Mouse (Mus musculus) retina, embryonic 14.5 days (tissue): ENCODE measurements around the gene Sit1.

ENCODE experiments used
- DNase-seq: peaks from one replicate; pipeline ENCODE4 v3.0.0-alpha.2; 2015; ENCODE audit warnings: low spot score

Sit1 gene

DNA sequence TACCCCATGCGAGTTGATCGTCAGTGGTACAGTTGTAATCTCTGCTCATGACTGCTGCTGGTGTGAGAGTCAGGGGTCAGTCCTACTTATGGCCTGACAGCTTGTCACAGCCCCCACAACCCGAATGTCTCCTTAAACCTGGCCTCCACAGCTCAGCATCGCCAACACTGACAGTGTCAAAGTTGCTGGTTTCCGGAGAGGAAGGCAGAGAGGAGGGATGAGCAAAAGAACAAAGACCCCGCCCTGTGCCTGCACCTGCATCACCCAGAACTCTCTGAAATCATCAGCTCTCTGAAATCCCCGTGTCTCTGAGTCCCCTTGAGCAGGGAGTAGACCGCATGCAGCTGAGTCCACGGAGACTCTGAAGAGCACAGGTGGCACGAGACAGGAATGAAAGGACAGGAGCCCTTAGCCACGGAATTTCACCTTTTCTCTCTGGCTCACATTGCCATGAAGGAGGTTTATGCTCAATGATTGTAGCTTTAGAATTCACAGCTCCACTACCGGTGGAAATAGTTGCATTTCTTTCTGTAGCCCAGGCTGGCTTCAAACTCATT lies at the start of gene Sit1:
Gene Sit1, minus strand, starts transcription at position 200 of the 557 bp plus-strand sequence.
- DNase-seq = no peak

- no peak for DNase-seq
Observed at GRCm38 (mm10) chr4:43533270-43533669, 49.7 kb upstream of the Sit1 start.

GRCm38 (mm10) chr4:43530581-43530980 lies 47.0 kb upstream of the Sit1 start:
- peak; percentile 79 for DNase-seq

GRCm38 (mm10) chr4:43530081-43530501 lies 46.6 kb upstream of the Sit1 start:
- peak; percentile 31 for DNase-seq

DNA sequence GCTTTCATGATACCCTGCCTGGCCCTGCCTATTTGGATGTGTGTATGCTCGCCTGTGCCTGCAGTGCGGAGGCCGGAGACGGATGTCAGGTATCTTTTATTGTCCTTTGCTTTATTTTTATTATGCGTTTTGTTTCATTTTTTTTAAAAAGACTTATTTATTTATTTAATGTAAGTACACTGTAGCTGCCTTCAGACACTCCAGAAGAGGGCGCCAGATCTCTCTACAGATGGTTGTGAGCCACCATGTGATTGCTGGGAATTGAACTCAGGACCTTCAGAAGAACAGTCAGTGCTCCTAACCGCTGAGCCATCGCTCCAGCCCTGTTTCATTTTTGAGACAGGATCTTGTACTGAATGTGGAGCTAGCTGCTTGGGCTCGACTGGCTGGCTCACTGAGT lies 45.0 kb upstream of the Sit1 start:
- no peak for DNase-seq

- DNase-seq = no peak
Observed at GRCm38 (mm10) chr4:43527880-43528279, 44.3 kb upstream of the Sit1 start.

DNA sequence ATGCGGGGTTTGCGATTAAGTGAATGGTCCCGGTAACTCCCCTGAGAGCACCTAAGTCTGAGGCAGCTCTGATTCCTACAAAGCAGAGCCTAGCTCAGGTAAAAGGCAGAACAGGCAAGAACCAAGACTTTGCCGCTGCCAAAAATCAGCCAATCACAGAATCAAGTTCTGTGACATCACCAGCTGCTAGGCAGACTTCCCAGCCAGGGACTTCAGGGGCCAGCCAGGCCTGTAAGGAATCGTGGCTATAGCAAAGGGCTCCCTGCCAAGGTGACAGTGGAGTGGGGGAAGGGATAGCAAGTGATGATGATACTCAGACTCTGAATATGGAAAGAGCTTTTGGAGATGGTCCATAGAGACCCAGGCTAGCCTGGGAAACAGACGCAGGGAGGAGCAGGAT lies 36.4 kb upstream of the Sit1 start:
- DNase-seq = peak; percentile 91

GRCm38 (mm10) chr4:43519551-43519950 lies 36.0 kb upstream of the Sit1 start:
- DNase-seq = no peak

DNA sequence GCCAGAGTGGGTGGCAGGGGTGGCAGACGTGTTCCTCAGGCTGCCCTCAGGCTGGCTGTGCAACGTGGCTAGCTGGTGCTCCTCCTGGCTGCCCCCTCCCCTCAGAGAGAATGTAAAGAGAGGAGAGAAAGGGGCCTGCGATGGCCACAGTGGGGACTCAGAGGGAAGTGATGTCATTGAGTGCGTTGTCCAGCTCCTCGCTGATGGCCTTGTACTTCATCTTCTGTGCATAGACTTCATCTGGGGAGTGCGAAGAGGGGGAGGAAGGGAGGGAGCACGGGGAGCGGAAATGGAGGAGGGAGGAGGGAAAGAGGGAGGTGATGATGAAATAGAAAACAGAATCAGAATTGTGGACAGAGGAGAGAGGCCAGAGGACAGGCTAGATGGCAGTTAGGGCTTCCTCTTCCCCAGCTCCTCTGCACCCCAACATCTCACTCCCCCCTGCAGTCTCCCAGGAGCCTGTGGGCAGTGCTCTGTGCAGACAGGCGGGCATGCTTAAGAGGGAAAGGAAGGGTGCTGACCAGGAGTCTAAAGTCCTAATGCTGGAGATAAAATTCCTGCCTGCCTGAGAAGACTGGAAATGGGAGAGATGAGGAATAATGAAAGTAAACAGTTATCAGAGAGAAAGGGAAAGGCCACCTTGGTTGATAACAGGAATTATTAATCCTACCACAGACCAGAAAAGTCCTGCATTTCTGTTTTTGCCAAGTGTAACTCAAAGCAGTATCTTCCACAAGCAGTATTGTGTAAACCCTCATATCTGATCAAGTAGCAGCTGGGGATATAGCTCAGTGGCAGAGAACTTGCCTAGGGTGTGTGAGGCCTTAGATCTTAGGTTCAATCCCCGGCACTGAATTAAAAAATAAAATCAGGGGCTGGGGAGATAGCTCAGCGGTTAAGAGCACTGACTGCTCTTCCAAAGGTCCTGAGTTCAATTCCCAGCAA lies 32.5 kb upstream of the Sit1 start:
- DNase-seq = no peak

DNA sequence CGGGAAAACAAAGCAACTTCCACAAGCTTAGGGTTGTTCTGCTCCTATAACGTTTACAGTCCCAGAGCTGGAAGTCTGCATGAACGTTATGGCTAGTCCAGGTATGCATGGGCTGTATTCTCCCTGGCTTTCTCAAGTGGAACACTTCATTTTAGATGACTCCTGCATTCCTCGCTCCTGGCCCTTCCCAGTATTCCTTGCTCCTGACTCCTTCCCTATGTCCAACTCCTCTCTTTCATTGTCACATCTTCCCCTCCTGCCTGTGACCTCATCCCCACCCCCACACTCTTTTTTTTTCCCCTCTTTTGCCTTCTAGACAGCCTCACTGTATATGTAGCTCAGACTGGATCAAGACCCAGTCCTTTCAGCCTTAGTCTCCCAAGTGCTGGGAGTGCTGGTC lies 30.3 kb upstream of the Sit1 start:
- DNase-seq = no peak

GRCm38 (mm10) chr4:43513300-43513699 lies 29.8 kb upstream of the Sit1 start:
- no peak for DNase-seq

DNA sequence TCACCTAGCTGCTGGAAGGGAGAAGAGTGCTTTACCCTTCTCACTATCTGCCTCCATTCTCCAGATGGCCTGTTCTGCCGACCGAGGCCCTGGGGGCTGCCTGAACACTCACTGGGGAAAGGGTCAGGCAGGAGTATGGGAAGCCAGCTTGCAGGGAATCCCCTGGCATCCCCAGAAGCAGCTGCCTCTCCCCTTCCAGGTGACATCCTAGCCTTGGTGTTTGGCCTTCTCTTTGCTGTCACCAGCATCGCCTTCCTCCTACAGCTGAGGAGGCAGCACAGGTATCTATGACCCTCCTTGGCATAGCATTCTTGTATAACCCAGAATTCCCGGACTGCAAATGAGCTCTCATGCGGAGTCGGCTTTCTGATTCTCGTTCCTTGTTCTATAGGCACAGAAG lies 29.1 kb upstream of the Sit1 start:
- no peak for DNase-seq

DNA sequence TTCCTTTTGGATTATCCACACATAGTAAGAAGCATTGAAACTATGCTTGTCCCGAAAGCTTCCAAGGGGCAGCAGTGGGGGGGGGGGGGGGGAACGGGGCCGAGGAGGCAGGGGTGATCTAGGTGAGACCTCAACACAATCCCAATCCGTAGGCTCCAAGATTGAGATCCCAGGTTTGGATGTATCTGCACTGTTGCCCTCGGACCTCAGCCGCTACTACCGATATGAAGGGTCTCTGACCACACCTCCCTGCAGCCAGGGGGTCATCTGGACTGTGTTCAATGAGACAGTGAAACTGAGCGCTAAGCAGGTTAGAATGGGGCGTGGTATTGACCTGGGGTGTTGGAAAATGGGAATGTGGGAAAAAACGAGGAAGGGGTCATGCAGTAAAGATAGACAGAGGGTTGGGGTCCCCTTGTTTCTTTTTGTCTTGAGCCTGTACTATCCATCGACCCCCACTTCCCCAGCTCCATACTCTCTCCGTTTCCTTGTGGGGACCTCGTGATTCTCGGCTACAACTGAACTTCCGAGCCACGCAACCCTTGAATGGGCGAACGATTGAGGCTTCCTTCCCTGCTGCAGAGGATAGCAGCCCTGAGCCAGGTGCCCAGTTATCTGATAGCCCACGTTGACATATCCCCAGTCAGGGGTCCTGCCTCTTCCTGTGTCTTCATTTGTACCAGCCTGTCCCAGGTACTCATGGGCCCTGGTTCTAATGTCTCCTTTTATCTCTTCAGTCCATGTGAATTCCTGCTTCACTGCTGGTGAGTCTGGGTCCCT lies 28.3 kb upstream of the Sit1 start:
- no peak for DNase-seq

GRCm38 (mm10) chr4:43509109-43509508 lies 25.6 kb upstream of the Sit1 start:
- DNase-seq = no peak

DNA sequence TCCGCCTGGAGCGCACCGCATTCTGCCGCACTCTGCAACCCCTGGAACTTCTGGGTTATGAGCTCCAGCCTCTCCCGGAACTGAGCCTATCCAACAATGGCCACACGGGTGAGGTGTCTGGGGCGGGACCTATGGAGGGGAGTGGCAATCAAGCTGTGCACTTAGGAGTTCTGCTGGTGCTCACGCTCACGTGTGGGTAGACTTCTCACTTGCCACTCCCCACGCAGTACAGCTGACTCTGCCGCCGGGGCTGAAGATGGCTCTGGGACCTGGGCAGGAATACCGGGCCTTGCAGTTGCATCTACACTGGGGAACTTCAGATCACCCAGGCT lies 25.1 kb upstream of the Sit1 start:
- peak; percentile 65 for DNase-seq

- no peak for DNase-seq
Observed at GRCm38 (mm10) chr4:43507938-43508665, 24.6 kb upstream of the Sit1 start.

DNA sequence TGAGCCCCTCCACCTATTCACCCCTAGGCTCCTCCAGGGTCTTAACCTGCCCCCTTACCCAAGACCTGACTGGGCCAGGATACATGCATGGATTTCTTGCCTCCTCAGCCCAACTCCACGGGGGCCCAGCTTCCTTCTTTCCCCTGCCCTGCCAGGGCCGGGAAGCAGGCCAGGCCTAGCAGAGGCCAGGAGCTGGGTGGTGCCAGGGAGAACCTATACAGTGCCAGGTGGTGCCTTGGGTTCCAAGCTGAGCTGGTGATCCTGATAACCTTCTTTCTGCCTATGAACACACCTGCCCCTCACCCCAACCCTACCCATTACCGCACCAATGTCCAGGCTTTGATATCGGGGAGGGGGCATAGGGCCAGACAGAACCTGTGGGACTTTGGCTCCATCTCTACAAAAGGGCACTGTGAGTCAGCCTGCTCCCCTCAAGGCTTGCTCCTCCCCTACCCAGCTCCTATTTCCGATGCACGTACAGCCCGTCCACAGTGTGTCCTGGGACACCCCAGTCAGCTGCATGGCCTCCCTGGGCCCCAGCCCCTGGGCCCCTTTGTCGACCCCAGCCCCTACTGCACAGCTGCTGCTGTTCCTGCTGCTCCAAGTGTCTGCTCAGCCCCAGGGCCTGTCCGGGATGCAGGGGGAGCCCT lies 23.1 kb upstream of the Sit1 start, which contains the start of gene Car9:
Gene Car9, plus strand, starts transcription at position 431 of the 650 bp plus-strand sequence.
- no peak for DNase-seq

- no peak for DNase-seq
Observed at GRCm38 (mm10) chr4:43506074-43506473, 22.5 kb upstream of the Sit1 start.

DNA sequence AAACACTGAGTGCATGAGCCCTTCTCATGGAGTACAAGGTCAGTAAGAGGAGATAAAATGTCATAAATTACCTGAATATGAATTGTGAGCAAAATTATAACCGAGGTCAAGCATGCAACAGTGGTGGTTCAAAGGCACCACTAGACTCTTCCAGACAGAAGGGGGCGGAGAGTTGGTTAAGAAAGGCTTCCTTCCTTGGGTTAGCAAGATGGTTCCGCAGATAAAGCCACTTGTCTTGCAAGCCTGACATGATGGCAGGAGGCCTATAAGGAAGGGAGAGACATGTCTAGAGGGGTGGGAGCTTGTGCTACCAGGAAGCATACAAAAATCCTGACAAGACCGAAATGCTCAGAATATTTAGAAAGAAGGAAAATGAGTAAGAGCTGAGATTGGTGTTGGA lies 20.7 kb upstream of the Sit1 start:
- DNase-seq = no peak

DNA sequence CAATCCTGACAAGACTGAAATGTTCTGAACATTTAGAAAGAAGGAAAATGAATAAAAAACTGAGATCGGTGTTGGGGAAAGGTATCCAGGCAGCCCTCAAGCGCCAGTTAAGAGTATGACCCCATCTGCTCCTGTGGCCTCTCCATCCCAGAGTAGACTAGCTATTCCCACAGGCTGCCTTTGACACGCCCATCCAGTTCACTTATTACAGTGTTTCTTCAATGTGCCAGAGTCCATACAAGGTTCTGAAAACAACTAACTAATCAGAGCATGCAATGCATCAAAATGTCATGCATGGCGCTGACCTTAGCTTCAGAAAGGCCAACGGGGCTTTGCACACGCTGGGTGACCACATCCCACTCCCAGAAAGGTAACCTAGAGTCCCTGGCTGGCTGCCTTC lies 20.0 kb upstream of the Sit1 start:
- no peak for DNase-seq

- no peak for DNase-seq
Observed at GRCm38 (mm10) chr4:43503041-43503440, 19.5 kb upstream of the Sit1 start.
